Mouse (Mus musculus): ENCODE data around the gene Chit1. TPM values are rescaled to one million over a fixed set of nuclear protein-coding genes. Genes with fewer than 3 reads are reported as not detected.

Gene Chit1
- polyA plus RNA-seq, 1 experiment from 2014 or later = 0.18 TPM

DNA sequence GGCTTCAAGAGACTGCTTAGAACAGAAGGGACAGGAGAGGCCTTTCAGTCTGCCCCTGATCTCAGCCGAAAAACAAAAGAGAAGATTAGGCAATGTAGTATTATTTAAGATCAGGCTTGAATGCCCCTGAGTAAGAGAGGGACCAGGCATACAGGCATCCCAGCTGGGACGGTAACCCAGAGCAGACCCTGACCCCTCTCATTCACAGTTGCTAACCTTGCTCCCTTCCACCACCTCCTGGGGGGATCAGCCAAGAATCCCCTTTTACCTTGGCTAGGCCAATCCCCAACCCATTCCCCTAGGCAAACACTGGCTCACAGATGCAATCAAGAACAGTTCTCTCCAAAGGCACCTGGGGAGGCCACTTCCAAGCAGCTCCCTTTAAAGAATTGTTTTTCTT is 34.3 kb upstream of the Chit1 start:
- H3K4me3 ChIP-seq (ENCODE audit: low read depth, low read length) = peak overlapping the region; percentile 63
- ATAC-seq (ENCODE audit: low read depth) = no peak
- no peaks in the 10 kb centered on the region for H3K27me3 ChIP-seq (replicated peaks; ENCODE audit: control insufficient read depth, insufficient read depth, low read length)
- H3K27ac ChIP-seq (replicated peaks; ENCODE audit: low read depth, low read length) = no peak overlapping the region
- DNase-seq (ENCODE audit: low spot score) = no peak
- H3K4me2 ChIP-seq (ENCODE audit: low read depth, low read length) = peak overlapping the region; percentile 83
- 56% methylated on average over 2 of the region's 2 CpGs for WGBS
- H3K4me1 ChIP-seq (ENCODE audit: control insufficient read depth, insufficient read depth, low read length) = peaks cover 29% of the 10 kb centered on the region
- peaks cover 16% of the 10 kb centered on the region; the same call in 1 of the 2 replicates for H3K36me3 ChIP-seq (ENCODE audit: control insufficient read depth, insufficient read depth, low read length)
- H3K9ac ChIP-seq (ENCODE audit: low read depth, low read length) = peak overlapping the region; percentile 15; the same call in 1 of the 2 replicates
- no peaks in the 10 kb centered on the region for H3K9me3 ChIP-seq (ENCODE audit: control insufficient read depth, low read length)

- no peaks in the 10 kb centered on the region for H3K9me3 ChIP-seq (ENCODE audit: control insufficient read depth, low read length)
- H3K4me3 ChIP-seq (ENCODE audit: low read depth, low read length) = peak overlapping the region; percentile 63
- H3K4me2 ChIP-seq (ENCODE audit: low read depth, low read length) = peak overlapping the region; percentile 83
- H3K9ac ChIP-seq (ENCODE audit: low read depth, low read length) = peak overlapping the region; percentile 84
- peaks cover 30% of the 10 kb centered on the region for H3K4me1 ChIP-seq (ENCODE audit: control insufficient read depth, insufficient read depth, low read length)
- ATAC-seq (ENCODE audit: low read depth) (no peak), DNase-seq (ENCODE audit: low spot score) (no peak)
- no peaks in the 10 kb centered on the region for H3K27me3 ChIP-seq (replicated peaks; ENCODE audit: control insufficient read depth, insufficient read depth, low read length)
- WGBS = 50% methylated on average over 14 of the region's 14 CpGs
- peaks cover 16% of the 10 kb centered on the region; the same call in 1 of the 2 replicates for H3K36me3 ChIP-seq (ENCODE audit: control insufficient read depth, insufficient read depth, low read length)
- H3K27ac ChIP-seq (replicated peaks; ENCODE audit: low read depth, low read length) = peak overlapping the region; percentile 66; the same call in 1 of the 2 replicates
Measured at GRCm38 (mm10) chr1:134077389-134078060, 33.5 kb upstream of the Chit1 start.

DNA sequence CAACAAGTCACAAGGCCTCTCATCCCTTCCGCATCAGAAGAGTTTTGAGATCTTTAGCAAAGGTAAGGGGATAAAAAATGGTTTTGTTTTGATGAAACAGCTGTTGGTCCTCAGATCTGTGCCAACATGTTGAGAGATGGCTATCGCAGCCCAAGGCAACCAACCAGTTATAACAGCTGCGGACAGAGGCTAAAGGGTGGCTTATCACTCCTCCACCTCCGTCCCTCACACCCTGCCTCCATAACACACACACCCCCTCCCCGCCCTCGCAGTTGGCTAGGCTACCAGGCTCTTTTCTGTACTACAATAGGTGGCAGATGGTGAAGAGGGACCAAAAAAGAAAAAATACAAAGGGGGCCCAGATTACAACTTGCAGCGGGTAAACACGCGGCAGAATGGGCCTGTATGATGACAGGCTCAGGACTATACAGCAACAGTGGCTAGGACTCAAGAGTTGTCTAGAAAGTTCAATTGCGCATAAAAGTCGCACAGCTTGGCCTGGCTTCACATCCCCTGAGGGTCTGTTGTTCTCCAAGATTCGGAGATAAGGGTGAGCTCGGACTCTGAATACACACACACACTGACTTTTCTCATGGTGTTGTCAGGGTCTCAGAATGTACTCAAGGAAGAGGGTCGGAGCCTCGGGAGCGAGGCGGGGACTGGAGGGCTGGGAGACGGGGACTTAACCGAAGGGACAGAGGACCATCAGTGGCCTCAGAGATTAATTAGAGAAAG is 32.8 kb upstream of the Chit1 start:
- peaks cover 16% of the 10 kb centered on the region; the same call in 1 of the 2 replicates for H3K36me3 ChIP-seq (ENCODE audit: control insufficient read depth, insufficient read depth, low read length)
- H3K9me3 ChIP-seq (ENCODE audit: control insufficient read depth, low read length) = no peaks in the 10 kb centered on the region
- peaks cover 37% of the 10 kb centered on the region for H3K4me1 ChIP-seq (ENCODE audit: control insufficient read depth, insufficient read depth, low read length)
- no peaks in the 10 kb centered on the region for H3K27me3 ChIP-seq (replicated peaks; ENCODE audit: control insufficient read depth, insufficient read depth, low read length)
- 15% methylated on average over 19 of the region's 19 CpGs for WGBS
- H3K4me3 ChIP-seq (ENCODE audit: low read depth, low read length) = peak overlapping the region; percentile 63
- H3K27ac ChIP-seq (replicated peaks; ENCODE audit: low read depth, low read length) = peak overlapping the region; percentile 66
- peak overlapping the region; percentile 84 for H3K9ac ChIP-seq (ENCODE audit: low read depth, low read length)
- DNase-seq (ENCODE audit: low spot score) (no peak), ATAC-seq (ENCODE audit: low read depth) (peak; percentile 4; the same call in 1 of the 2 replicates)
- H3K4me2 ChIP-seq (ENCODE audit: low read depth, low read length) = peak overlapping the region; percentile 83

DNA sequence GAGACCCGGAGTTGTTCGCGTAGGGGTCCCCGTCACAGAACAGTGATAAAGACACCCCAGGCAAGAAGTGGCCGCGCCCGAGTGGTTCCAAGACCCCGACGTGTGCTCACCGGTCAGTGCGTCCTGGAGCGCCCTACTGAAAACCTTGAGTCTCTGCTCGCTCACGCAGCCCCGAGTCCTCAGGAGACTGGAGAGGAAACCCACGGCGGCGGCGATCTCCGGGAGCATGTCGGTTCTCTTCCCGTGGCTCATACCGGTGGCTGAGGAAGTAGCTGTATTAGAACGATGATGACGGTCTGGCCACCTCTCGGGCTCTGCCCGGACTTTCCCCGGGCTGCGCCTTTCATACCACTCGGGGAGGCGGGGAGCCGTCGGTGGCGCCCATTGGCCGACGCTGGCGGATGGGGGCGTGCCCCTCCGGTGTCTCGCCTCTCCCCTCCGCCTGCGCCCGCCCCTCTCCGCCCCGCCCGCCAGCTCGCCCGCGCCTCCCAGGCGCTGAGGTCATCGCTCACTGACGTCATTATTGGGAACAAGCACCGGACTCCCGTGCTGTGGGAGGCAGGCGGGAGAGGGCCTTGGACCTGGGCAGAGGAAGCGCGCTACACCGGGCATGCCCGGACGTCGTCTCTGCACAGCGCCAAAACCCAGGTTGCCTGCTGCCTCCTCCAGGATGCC is 32.1 kb upstream of the Chit1 start, which contains the start of gene Btg2:
Btg2 (minus strand) TSS at position 319 of the 675 bp plus-strand sequence.
- Histone ChIP-seq H3K4me1 (ENCODE audit: control insufficient read depth, insufficient read depth, low read length) (peaks cover 38% of the 10 kb centered on the region), H3K9ac (ENCODE audit: low read depth, low read length) (peak within 1 kb of the TSS; percentile 84), H3K9me3 (ENCODE audit: control insufficient read depth, low read length) (no peaks in the 10 kb centered on the region), H3K4me2 (ENCODE audit: low read depth, low read length) (peak within 1 kb of the TSS; percentile 83), H3K36me3 (ENCODE audit: control insufficient read depth, insufficient read depth, low read length) (peaks cover 16% of the 10 kb centered on the region; the same call in 1 of the 2 replicates), H3K27me3 (replicated peaks; ENCODE audit: control insufficient read depth, insufficient read depth, low read length) (no peaks in the 10 kb centered on the region), H3K27ac (replicated peaks; ENCODE audit: low read depth, low read length) (peak within 1 kb of the TSS; percentile 87), H3K4me3 (ENCODE audit: low read depth, low read length) (peak within 1 kb of the TSS; percentile 63)
- DNase-seq (ENCODE audit: low spot score) = peak; percentile 97
- ATAC-seq (ENCODE audit: low read depth) = peak; percentile 95
- WGBS = 0% methylated on average over 38 of the region's 62 CpGs

DNA sequence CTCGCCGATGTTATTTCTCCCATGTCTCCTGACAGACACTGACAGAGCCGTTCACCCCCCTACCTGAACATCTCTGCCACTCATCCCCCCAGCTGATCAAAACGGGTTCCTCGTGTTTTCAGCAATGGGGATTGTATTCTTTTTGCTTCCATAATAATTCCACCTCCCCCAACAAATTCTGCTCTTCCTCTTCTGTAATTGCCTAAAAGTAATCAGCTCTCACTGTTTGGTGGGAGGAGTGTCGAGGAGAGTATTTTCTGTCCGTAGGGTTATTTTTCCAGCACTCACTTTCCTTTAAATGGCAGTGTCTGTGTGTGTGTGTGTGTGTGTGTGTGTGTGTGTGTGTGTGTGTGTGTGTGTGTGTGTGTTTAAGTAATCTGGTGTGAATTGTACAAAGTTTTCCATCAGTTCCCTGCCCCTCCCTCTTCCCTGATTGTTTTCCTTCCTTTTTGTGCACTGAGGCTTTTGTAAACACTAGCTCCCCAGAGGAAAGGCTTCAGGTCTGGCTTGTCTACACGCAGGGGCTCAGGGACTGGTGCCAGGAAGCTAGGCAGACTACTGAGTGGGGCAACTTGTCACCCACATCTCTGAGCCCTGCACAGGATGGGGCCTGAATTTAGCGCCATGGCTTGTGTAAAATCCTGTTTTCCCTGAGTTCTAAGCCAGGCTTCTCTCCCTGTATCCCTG is 31.4 kb upstream of the Chit1 start:
- Histone ChIP-seq H3K36me3 (ENCODE audit: control insufficient read depth, insufficient read depth, low read length) (peaks cover 16% of the 10 kb centered on the region; the same call in 1 of the 2 replicates), H3K27me3 (replicated peaks; ENCODE audit: control insufficient read depth, insufficient read depth, low read length) (no peaks in the 10 kb centered on the region), H3K27ac (replicated peaks; ENCODE audit: low read depth, low read length) (peak overlapping the region; percentile 87), H3K9me3 (ENCODE audit: control insufficient read depth, low read length) (no peaks in the 10 kb centered on the region), H3K4me2 (ENCODE audit: low read depth, low read length) (peak overlapping the region; percentile 83), H3K4me1 (ENCODE audit: control insufficient read depth, insufficient read depth, low read length) (peaks cover 38% of the 10 kb centered on the region), H3K4me3 (ENCODE audit: low read depth, low read length) (peak overlapping the region; percentile 63), H3K9ac (ENCODE audit: low read depth, low read length) (peak overlapping the region; percentile 84)
- 10% methylated on average over 7 of the region's 9 CpGs for WGBS
- DNase-seq (ENCODE audit: low spot score) = peak; percentile 86
- no peak for ATAC-seq (ENCODE audit: low read depth)

- no peak for ATAC-seq (ENCODE audit: low read depth)
- H3K4me3 ChIP-seq (ENCODE audit: low read depth, low read length) = no peak overlapping the region
- H3K9ac ChIP-seq (ENCODE audit: low read depth, low read length) = no peak overlapping the region
- peaks cover 38% of the 10 kb centered on the region for H3K4me1 ChIP-seq (ENCODE audit: control insufficient read depth, insufficient read depth, low read length)
- no peaks in the 10 kb centered on the region for H3K27me3 ChIP-seq (replicated peaks; ENCODE audit: control insufficient read depth, insufficient read depth, low read length)
- DNase-seq (ENCODE audit: low spot score) = no peak
- WGBS = 75% methylated on average over 4 of the region's 4 CpGs
- peaks cover 16% of the 10 kb centered on the region; the same call in 1 of the 2 replicates for H3K36me3 ChIP-seq (ENCODE audit: control insufficient read depth, insufficient read depth, low read length)
- no peaks in the 10 kb centered on the region for H3K9me3 ChIP-seq (ENCODE audit: control insufficient read depth, low read length)
- H3K27ac ChIP-seq (replicated peaks; ENCODE audit: low read depth, low read length) = peak overlapping the region; percentile 87; the same call in 1 of the 2 replicates
- no peak overlapping the region for H3K4me2 ChIP-seq (ENCODE audit: low read depth, low read length)
Measured at GRCm38 (mm10) chr1:134080406-134080805, 30.6 kb upstream of the Chit1 start.

DNA sequence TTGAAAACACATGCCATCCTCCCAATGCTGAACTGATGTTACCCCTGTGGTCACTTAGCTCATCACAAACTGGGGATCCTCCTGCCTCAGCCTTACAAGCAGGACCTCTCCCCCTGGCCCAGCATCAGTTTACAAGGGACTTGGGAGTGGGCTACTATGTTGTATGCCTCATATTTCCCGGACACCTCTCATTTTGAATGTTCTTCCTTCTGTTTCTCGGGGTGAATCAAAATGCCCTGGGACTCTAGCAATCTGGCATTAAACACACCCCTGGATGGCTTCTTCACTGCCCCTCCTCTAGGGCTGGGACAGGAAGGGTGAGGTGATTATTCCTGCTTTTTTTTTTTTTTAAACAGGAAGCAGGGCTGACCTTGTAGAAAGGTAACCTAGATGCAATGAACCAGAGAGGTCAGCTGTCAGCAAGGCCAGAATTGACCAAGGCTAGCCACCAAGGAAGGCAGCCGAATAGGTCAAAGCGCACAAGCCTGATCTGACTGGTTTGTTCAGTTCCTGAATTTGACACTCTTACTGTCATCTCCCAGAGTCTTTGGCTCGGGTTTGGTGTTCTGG is 30.1 kb upstream of the Chit1 start:
- ATAC-seq (ENCODE audit: low read depth) (no peak), DNase-seq (ENCODE audit: low spot score) (no peak)
- Histone ChIP-seq H3K27me3 (replicated peaks; ENCODE audit: control insufficient read depth, insufficient read depth, low read length) (no peaks in the 10 kb centered on the region), H3K9me3 (ENCODE audit: control insufficient read depth, low read length) (no peaks in the 10 kb centered on the region), H3K4me2 (ENCODE audit: low read depth, low read length) (no peak overlapping the region), H3K4me1 (ENCODE audit: control insufficient read depth, insufficient read depth, low read length) (peaks cover 38% of the 10 kb centered on the region), H3K9ac (ENCODE audit: low read depth, low read length) (no peak overlapping the region), H3K27ac (replicated peaks; ENCODE audit: low read depth, low read length) (no peak overlapping the region), H3K4me3 (ENCODE audit: low read depth, low read length) (no peak overlapping the region), H3K36me3 (ENCODE audit: control insufficient read depth, insufficient read depth, low read length) (peaks cover 10% of the 10 kb centered on the region; the same call in 1 of the 2 replicates)
- WGBS = 68% methylated on average over 5 of the region's 5 CpGs
